Comparison of ENCODE assay signal across 15 mouse cellular contexts in genomic region chr12:31320817-31321216, GRCm38 (mm10). TPM values are rescaled to one million over a fixed set of nuclear protein-coding genes. Genes with fewer than 3 reads are reported as not detected.
DNase-seq lines count a peak whose midpoint lies in the region; ATAC-seq and TF ChIP-seq lines count a peak whose summit lies in the region.
"Had no signal": no experiment of that assay in that cellular context is flagged by ENCODE, and none has a peak within 500 bp of the region (broad histone marks: within the 10 kb centered on the region; RNA-seq: fewer than 3 reads in every experiment).

No protein-coding gene starts in this region.

- peaks cover 5% of the 10 kb centered on the region for H3K36me3 ChIP-seq in kidney, adult 2 months (ENCODE audit: control insufficient read depth, insufficient read depth, low read length)
- peaks cover 100% of the 10 kb centered on the region for H3K36me3 ChIP-seq in kidney, embryonic 15.5 days
- H3K36me3 ChIP-seq in embryonic facial prominence, embryonic 12.5 days, result peaks cover 82% of the 10 kb centered on the region
- peaks cover 58% of the 10 kb centered on the region for H3K36me3 ChIP-seq in limb, embryonic 15.5 days
- H3K36me3 ChIP-seq: forebrain, embryonic 15.5 days; midbrain, embryonic 13.5 days had no signal

- H3K4me3 ChIP-seq in kidney, adult 2 months (ENCODE audit: insufficient read depth, low read depth, low read length), result no peak overlapping the region
- H3K4me3 ChIP-seq in kidney, embryonic 15.5 days (replicated peaks), result no peak overlapping the region
- H3K4me3 ChIP-seq in embryonic facial prominence, embryonic 12.5 days, result no peak overlapping the region
- no peak overlapping the region for H3K4me3 ChIP-seq in limb, embryonic 15.5 days
- H3K4me3 ChIP-seq: forebrain, embryonic 15.5 days; midbrain, embryonic 13.5 days had no signal

- H3K27ac ChIP-seq in kidney, adult 2 months (ENCODE audit: insufficient read depth, low read depth, low read length), result peak overlapping the region; percentile 84
- H3K27ac ChIP-seq in kidney, embryonic 15.5 days, result no peak overlapping the region
- peak overlapping the region; percentile 77 for H3K27ac ChIP-seq in embryonic facial prominence, embryonic 12.5 days
- H3K27ac ChIP-seq in limb, embryonic 15.5 days, result peak overlapping the region; percentile 38; the same call in 1 of the 2 replicates
- H3K27ac ChIP-seq: forebrain, embryonic 15.5 days; midbrain, embryonic 13.5 days had no signal

- peaks cover 15% of the 10 kb centered on the region for H3K4me1 ChIP-seq in kidney, adult 2 months (ENCODE audit: control insufficient read depth, insufficient read depth, low read length)
- no peaks in the 10 kb centered on the region for H3K4me1 ChIP-seq in kidney, embryonic 15.5 days
- peaks cover 13% of the 10 kb centered on the region for H3K4me1 ChIP-seq in embryonic facial prominence, embryonic 12.5 days
- H3K4me1 ChIP-seq in limb, embryonic 15.5 days, result peaks cover 11% of the 10 kb centered on the region
- H3K4me1 ChIP-seq: midbrain, embryonic 13.5 days had no signal

- no peak for ATAC-seq in kidney, embryonic 15.5 days (replicated peaks; ENCODE audit: low FRiP score)
- peak; percentile 67; the same call in 1 of the 2 replicates for ATAC-seq in embryonic facial prominence, embryonic 12.5 days (ENCODE audit: insufficient number of reproducible peaks, insufficient read depth, low FRiP score, low TSS enrichment)
- ATAC-seq in limb, embryonic 15.5 days (ENCODE audit: insufficient number of reproducible peaks, low FRiP score, low TSS enrichment, low read depth), result no peak
- ATAC-seq: forebrain, embryonic 15.5 days; hindbrain, embryonic 16.5 days; liver, postnatal 0 days; midbrain, embryonic 13.5 days had no signal

- H3K9ac ChIP-seq in kidney, embryonic 15.5 days, result no peak overlapping the region
- H3K9ac ChIP-seq in embryonic facial prominence, embryonic 12.5 days, result no peak overlapping the region
- H3K9ac ChIP-seq in limb, embryonic 15.5 days, result no peak overlapping the region
- H3K9ac ChIP-seq: forebrain, embryonic 15.5 days; liver, postnatal 0 days; midbrain, embryonic 13.5 days had no signal

- TF ChIP-seq POLR2A in kidney, adult 2 months (IDR thresholded peaks at IDR 0.05; ENCODE audit: low read depth, low read length), result no peak

- no peaks in the 10 kb centered on the region for H3K27me3 ChIP-seq in kidney, adult 2 months (replicated peaks; ENCODE audit: control insufficient read depth, insufficient read depth, low read length)
- no peaks in the 10 kb centered on the region for H3K27me3 ChIP-seq in kidney, embryonic 15.5 days
- H3K27me3 ChIP-seq in embryonic facial prominence, embryonic 12.5 days, result no peaks in the 10 kb centered on the region
- no peaks in the 10 kb centered on the region for H3K27me3 ChIP-seq in limb, embryonic 15.5 days
- H3K27me3 ChIP-seq: forebrain, embryonic 15.5 days; midbrain, embryonic 13.5 days had no signal

- H3K4me2 ChIP-seq in kidney, embryonic 15.5 days, result no peak overlapping the region
- H3K4me2 ChIP-seq in embryonic facial prominence, embryonic 12.5 days (replicated peaks), result 0 out of 2 replicates have a peak overlapping the region, but pooled peaks have one; percentile 11
- H3K4me2 ChIP-seq in limb, embryonic 15.5 days, result no peak overlapping the region
- H3K4me2 ChIP-seq: forebrain, embryonic 15.5 days; heart, embryonic 11.5 days; midbrain, embryonic 13.5 days had no signal

- peak; percentile 15 for DNase-seq in cerebellum, adult 11-12 months
- DNase-seq in cerebellum, adult 8-10 months, result no peak
- DNase-seq in kidney, adult 2 months, result peak; percentile 48
- no peak for DNase-seq in layer of hippocampus, postnatal 14 days (ENCODE audit: low spot score in 2 of 2)
- DNase-seq in adrenal gland, adult 2 months, result no peak
- DNase-seq: gastrocnemius, postnatal 10 days; liver, postnatal 0 days; right cerebral cortex, postnatal 4 days had no signal

- H3K9me3 ChIP-seq in kidney, embryonic 15.5 days (replicated peaks), result no peaks in the 10 kb centered on the region
- no peaks in the 10 kb centered on the region for H3K9me3 ChIP-seq in embryonic facial prominence, embryonic 12.5 days
- no peaks in the 10 kb centered on the region for H3K9me3 ChIP-seq in limb, embryonic 15.5 days
- H3K9me3 ChIP-seq: forebrain, embryonic 15.5 days; midbrain, embryonic 13.5 days had no signal

- no peak for TF ChIP-seq CTCF in kidney, adult 2 months (conservative IDR thresholded peaks at IDR 0.05; ENCODE audit: insufficient read depth, insufficient read length, low read depth, low read length)

- WGBS in kidney, adult 2 months, result 49% methylated on average over 13 of the region's 13 CpGs
- WGBS in kidney, embryonic 15.5 days, result 62% methylated on average over 13 of the region's 13 CpGs
- 31% methylated on average over 13 of the region's 13 CpGs for WGBS in embryonic facial prominence, embryonic 12.5 days
- 34% methylated on average over 13 of the region's 13 CpGs for WGBS in limb, embryonic 15.5 days

RNA-seq across cellular contexts. Expression of gene Dld, which starts 30.4 kb away (rescaled TPM):
- polyA plus RNA-seq in kidney, adult 2 months (2012; rRNA removed), result 50.6 and 72.5 TPM in 2 replicates
- polyA plus RNA-seq in kidney, embryonic 15.5 days (2015; fragmentation: Nextera tagmentation; extraction: Ambion mirVana), result 144 and 151 TPM in 2 replicates
- 159 and 165 TPM in 2 replicates for polyA plus RNA-seq in embryonic facial prominence, embryonic 12.5 days (2016; fragmentation: Nextera tagmentation; extraction: Ambion mirVana)
- polyA plus RNA-seq in limb, embryonic 15.5 days (2015; fragmentation: Nextera tagmentation; extraction: Ambion mirVana), result 119 and 123 TPM in 2 replicates
- total RNA-seq in layer of hippocampus, postnatal 14 days (2021), result 100 to 1,000 TPM; 112 to 121 TPM
- total RNA-seq in adrenal gland, adult 2 months (2021), result 100 to 1,000 TPM; 262 to 322 TPM
- 7.4 and 7.6 TPM in 2 replicates for polyA plus RNA-seq in adrenal gland, adult 2 months (2012; rRNA removed)

RNA-seq across cellular contexts. Expression of gene Lamb1, which starts 55.8 kb away (rescaled TPM):
- 41.0 and 46.5 TPM in 2 replicates for polyA plus RNA-seq in kidney, adult 2 months (2012; rRNA removed)
- 134 and 144 TPM in 2 replicates for polyA plus RNA-seq in kidney, embryonic 15.5 days (2015; fragmentation: Nextera tagmentation; extraction: Ambion mirVana)
- polyA plus RNA-seq in embryonic facial prominence, embryonic 12.5 days (2016; fragmentation: Nextera tagmentation; extraction: Ambion mirVana), result 80.8 and 82.3 TPM in 2 replicates
- polyA plus RNA-seq in limb, embryonic 15.5 days (2015; fragmentation: Nextera tagmentation; extraction: Ambion mirVana), result 68.1 and 71.0 TPM in 2 replicates
- total RNA-seq in layer of hippocampus, postnatal 14 days (2021), result 10 to 100 TPM; 47.5 to 54.9 TPM
- total RNA-seq in adrenal gland, adult 2 months (2021), result 100 to 1,000 TPM; 129 to 147 TPM
- 33.2 and 35.8 TPM in 2 replicates for polyA plus RNA-seq in adrenal gland, adult 2 months (2012; rRNA removed)

Comparison
In these comparisons a context has a peak if more than half of its experiments do, and no peak if none do; other contexts are left out.
1. DNase-seq: peak in cerebellum, adult 11-12 months (single experiment) and kidney, adult 2 months (single experiment); none in cerebellum, adult 8-10 months (single experiment), layer of hippocampus, postnatal 14 days (0 of 2) and adrenal gland, adult 2 months (single experiment).